Mouse (Mus musculus) heart, adult 2 months (tissue): ENCODE measurements around the gene Gm49711. TPM values are rescaled to one million over a fixed set of nuclear protein-coding genes. Genes with fewer than 3 reads are reported as not detected.
"Not testable (repeated sequence)": the region's sequence is repeated elsewhere in the genome, so short reads cannot be mapped to it uniquely, and the experiment has no call there.

Experiments
- DNase-seq, 2 experiments: peaks; one replicate each; pipeline ENCODE4 v3.0.0; 2021
- H3K27ac ChIP-seq: fragments of 200-600 bp; 2 replicates; pipeline ENCODE4 v1.8.1; 2022
- H3K27me3 ChIP-seq: fragments of 200-500 bp; 2 replicates; pipeline ENCODE4 v1.6.1; 2012; ENCODE audit warnings: mild to moderate bottlenecking, low read length, inconsistent platforms, mixed read lengths; ENCODE audit not compliant: control insufficient read depth, insufficient read depth
- H3K36me3 ChIP-seq: fragments of 200-500 bp; 2 replicates; pipeline ENCODE4 v1.6.1; 2012; ENCODE audit warnings: low read length, inconsistent platforms; ENCODE audit not compliant: control insufficient read depth, insufficient read depth
- H3K4me1 ChIP-seq: fragments of 200-500 bp; 2 replicates; pipeline ENCODE4 v1.6.1; 2011; ENCODE audit warnings: low read length; ENCODE audit not compliant: control insufficient read depth, insufficient read depth
- H3K4me3 ChIP-seq: fragments of 200-600 bp; 2 replicates; pipeline ENCODE4 v1.8.1; 2022
- H3K79me2 ChIP-seq: fragments of 200-500 bp; replicated peaks from 2 replicates; pipeline ENCODE4 v1.6.1; 2012; ENCODE audit warnings: mild to moderate bottlenecking, inconsistent platforms, low read length, moderate library complexity, mixed read lengths; ENCODE audit not compliant: control insufficient read depth, insufficient read depth
- H3K9ac ChIP-seq: fragments of 200-500 bp; 2 replicates; pipeline ENCODE4 v1.6.1; 2012; ENCODE audit warnings: low read depth, mild to moderate bottlenecking, control low read depth, inconsistent platforms, low read length, mixed read lengths
- CTCF ChIP-seq: fragments of 200-600 bp; IDR thresholded peaks from 2 replicates; pipeline ENCODE4 v1.8.1; 2022; ENCODE audit warnings: antibody characterized with exemption, mild to moderate bottlenecking, moderate library complexity
- EP300 ChIP-seq: fragments of 200-500 bp; IDR thresholded peaks from 2 replicates; pipeline ENCODE4 v1.6.1; 2011; ENCODE audit warnings: low read depth, low read length, control low read depth; ENCODE audit not compliant: insufficient read depth
- POLR2A ChIP-seq: fragments of 200-500 bp; IDR thresholded peaks from 2 replicates; pipeline ENCODE4 v1.6.1; 2011; ENCODE audit warnings: mild to moderate bottlenecking, low read depth, low read length, control low read depth; ENCODE audit not compliant: insufficient read depth
- WGBS: fragments of 180-500 bp; shearing (Covaris S2); methylation state at CpG from one replicate; pipeline ENCODE4 v1.1.7; 2018; 5-methylcytosine and 5-hydroxymethylcytosine counted together
- intact Hi-C: fragments of 180-260 bp; cut with DNase I; formaldehyde crosslinking; loops from one replicate; pipeline ENCODE4 v1.15.1; 2025
- polyA plus RNA-seq: library from polyadenylated mRNA; depleted of rRNA; stranded (reverse); fragments of >200 nt; gene quantifications from 2 replicates; pipeline ENCODE4 v1.2.3, GENCODE M21; 2012
- total RNA-seq, 2 experiments: library from RNA; stranded (reverse); gene quantifications; 2 replicates each; pipeline ENCODE4 v1.2.3; 2021

Gene Gm49711
- total and polyA plus RNA-seq, 3 experiments = not detected

- WGBS = 89% methylated on average over 4 of the region's 4 CpGs
- Histone ChIP-seq H3K4me1 (peaks cover 3% of the 10 kb centered on the region), H3K27me3 (no peaks in the 10 kb centered on the region), H3K4me3 (no peak overlapping the region), H3K27ac (no peak overlapping the region), H3K36me3 (no peaks in the 10 kb centered on the region), H3K79me2 (no peaks in the 10 kb centered on the region), H3K9ac (no peak overlapping the region)
- no peak for TF ChIP-seq EP300
- TF ChIP-seq CTCF = no peak
- no peak for TF ChIP-seq POLR2A
- DNase-seq = no peak
- intact Hi-C loops = no loop called here
Measured at GRCm38 (mm10) chr16:92100111-92100510, 42.0 kb downstream of the Gm49711 start.

- no peak overlapping the region for H3K4me3 ChIP-seq
- no peak overlapping the region for H3K9ac ChIP-seq
- H3K27ac ChIP-seq = no peak overlapping the region
- no peaks in the 10 kb centered on the region for H3K36me3 ChIP-seq
- WGBS = 60% methylated on average over 5 of the region's 5 CpGs
- no peaks in the 10 kb centered on the region for H3K27me3 ChIP-seq
- H3K79me2 ChIP-seq = no peaks in the 10 kb centered on the region
- intact Hi-C loops = no loop called here
- H3K4me1 ChIP-seq = peaks cover 3% of the 10 kb centered on the region
- TF ChIP-seq POLR2A (no peak), EP300 (no peak), CTCF (no peak)
- peak in 1 of 2 experiments; percentile 32 for DNase-seq
Measured at GRCm38 (mm10) chr16:92102115-92102514, 44.0 kb downstream of the Gm49711 start.

GRCm38 (mm10) chr16:92102931-92103330 lies 44.8 kb downstream of the Gm49711 start:
- DNase-seq, H3K9ac ChIP-seq, H3K36me3 ChIP-seq, H3K79me2 ChIP-seq, H3K4me3 ChIP-seq, intact Hi-C loops, H3K4me1 ChIP-seq, H3K27me3 ChIP-seq, H3K27ac ChIP-seq: not testable (repeated sequence)
- WGBS = 97% methylated on average over 7 of the region's 7 CpGs

GRCm38 (mm10) chr16:92103572-92104331 lies 45.6 kb downstream of the Gm49711 start:
- peak in 1 of 2 experiments; percentile 20 for DNase-seq
- no peak overlapping the region for H3K4me3 ChIP-seq
- no peaks in the 10 kb centered on the region for H3K79me2 ChIP-seq
- peaks cover 3% of the 10 kb centered on the region for H3K4me1 ChIP-seq
- H3K27me3 ChIP-seq = no peaks in the 10 kb centered on the region
- 53% methylated on average over 9 of the region's 9 CpGs for WGBS
- intact Hi-C loops = no loop called here
- H3K9ac ChIP-seq = no peak overlapping the region
- TF ChIP-seq CTCF (peak; percentile 42), POLR2A (no peak)
- no peaks in the 10 kb centered on the region for H3K36me3 ChIP-seq
- H3K27ac ChIP-seq = 0 out of 2 replicates have a peak overlapping the region, but pooled peaks have one; percentile 2

- WGBS = 94% methylated on average over 2 of the region's 2 CpGs
- intact Hi-C loops = no loop called here
- TF ChIP-seq POLR2A = no peak
- TF ChIP-seq EP300 = no peak
- no peak for TF ChIP-seq CTCF
- no peak for DNase-seq
- Histone ChIP-seq H3K4me1 (peaks cover 3% of the 10 kb centered on the region), H3K27me3 (no peaks in the 10 kb centered on the region), H3K36me3 (no peaks in the 10 kb centered on the region), H3K9ac (no peak overlapping the region), H3K27ac (no peak overlapping the region), H3K79me2 (no peaks in the 10 kb centered on the region), H3K4me3 (no peak overlapping the region)
Measured at GRCm38 (mm10) chr16:92104332-92104590, 46.1 kb downstream of the Gm49711 start.

GRCm38 (mm10) chr16:92104951-92105350 lies 46.8 kb downstream of the Gm49711 start:
- Histone ChIP-seq H3K36me3 (no peaks in the 10 kb centered on the region), H3K4me1 (peaks cover 3% of the 10 kb centered on the region), H3K9ac (no peak overlapping the region), H3K27me3 (no peaks in the 10 kb centered on the region), H3K79me2 (no peaks in the 10 kb centered on the region), H3K4me3 (no peak overlapping the region), H3K27ac (no peak overlapping the region)
- WGBS = 88% methylated on average over 2 of the region's 2 CpGs
- intact Hi-C loops = no loop called here
- TF ChIP-seq POLR2A (no peak), EP300 (no peak), CTCF (no peak)
- DNase-seq = no peak

GRCm38 (mm10) chr16:92105631-92106030 lies 47.5 kb downstream of the Gm49711 start:
- Histone ChIP-seq H3K4me1 (peaks cover 3% of the 10 kb centered on the region), H3K4me3 (no peak overlapping the region), H3K36me3 (no peaks in the 10 kb centered on the region), H3K27ac (no peak overlapping the region), H3K27me3 (no peaks in the 10 kb centered on the region), H3K79me2 (no peaks in the 10 kb centered on the region), H3K9ac (no peak overlapping the region)
- TF ChIP-seq EP300 = no peak
- intact Hi-C loops = no loop called here
- DNase-seq = peak in 1 of 2 experiments; percentile 9
- 85% methylated on average over 3 of the region's 3 CpGs for WGBS
